Mouse (Mus musculus) spleen, postnatal 4 days (tissue): Measurements from ENCODE around the gene Alyref.
A peak's percentile ranks its signal among the peaks of the same experiment; 100 is the strongest.

Experiments used
- DNase-seq, 2 experiments: peaks; one replicate each; pipeline ENCODE4 v3.0.0; 2022; ENCODE audit warnings: low spot score in 2 of 2

The Alyref gene

GRCm38 (mm10) chr11:120545964-120546363 is 52.2 kb downstream of the Alyref start:
- peak in 1 of 2 experiments; percentile 55 for DNase-seq

DNA sequence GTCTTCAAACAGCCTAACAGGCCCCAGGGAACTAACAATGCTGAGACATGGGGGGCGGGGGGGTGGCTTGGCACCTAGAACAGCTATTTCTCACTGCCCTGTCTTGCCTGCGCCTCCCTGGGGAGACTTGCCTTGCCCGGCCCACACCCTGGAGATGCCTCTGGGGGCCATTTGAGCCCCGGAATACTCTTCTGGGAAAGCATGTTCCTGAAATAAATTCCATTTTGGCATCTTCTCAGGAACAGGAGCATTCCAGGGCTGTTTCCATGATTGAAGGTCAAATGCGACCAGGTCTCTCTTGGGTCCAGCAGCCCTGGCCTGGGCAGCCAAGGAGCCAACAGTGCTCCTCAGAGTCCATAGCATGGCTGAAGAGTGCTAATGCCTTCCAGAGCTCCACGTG is 55.8 kb downstream of the Alyref start:
- peak in 1 of 2 experiments; percentile 55 for DNase-seq
